Mouse (Mus musculus) CH12.LX (cell line): Measurements from ENCODE around the gene Efna3. TPM values are rescaled to one million over a fixed set of nuclear protein-coding genes. Genes with fewer than 3 reads are reported as not detected.
A peak's percentile ranks its signal among the peaks of the same experiment; 100 is the strongest.

Experiments used
- DNase-seq: peaks from one replicate; pipeline ENCODE4 v3.0.0-alpha.2; 2013; ENCODE audit errors: extremely low read depth
- H3K27ac ChIP-seq: 2 replicates; pipeline ENCODE4 v1.5.1; 2012; ENCODE audit warnings: low read depth, mild to moderate bottlenecking, control low read depth, moderate library complexity; ENCODE audit not compliant: insufficient read depth
- H3K27me3 ChIP-seq: replicated peaks from 2 replicates; pipeline ENCODE3; 2012; ENCODE audit warnings: inconsistent platforms
- H3K36me3 ChIP-seq, 2 experiments: replicated peaks in 1 of 2; 2 replicates each; pipeline versions ENCODE3 to v1.6.1; 2012; ENCODE audit warnings: inconsistent platforms in 1 of 2, low read length in 1 of 2, mild to moderate bottlenecking in 1 of 2, mixed read lengths in 1 of 2, moderate library complexity in 1 of 2; ENCODE audit not compliant: control insufficient read depth in 1 of 2, insufficient read depth in 1 of 2
- H3K4me1 ChIP-seq, 2 experiments: 2 replicates each; pipeline ENCODE4 v1.6.1; 2012; ENCODE audit warnings: inconsistent platforms in 1 of 2, moderate library complexity in 1 of 2; ENCODE audit not compliant: insufficient read depth in 2 of 2, control insufficient read depth in 1 of 2
- H3K4me2 ChIP-seq: 2 replicates; pipeline ENCODE4 v1.6.1; 2012; ENCODE audit warnings: low read depth, mild to moderate bottlenecking, control low read depth; ENCODE audit not compliant: poor library complexity, insufficient read depth, severe bottlenecking
- H3K4me3 ChIP-seq, 3 experiments: fragments of 150-350 bp in 1 of 3; sonication (generic) in 1 of 3; replicated peaks in 1 of 3; 2 replicates each; pipeline versions ENCODE3 to v1.5.1; 2011 to 2012; ENCODE audit warnings: low read depth in 2 of 3, low read length in 2 of 3, mild to moderate bottlenecking in 2 of 3, moderate library complexity in 2 of 3, control low read depth in 1 of 3, improper control_type of control experiment in 1 of 3, inconsistent platforms in 1 of 3, mixed read lengths in 1 of 3; ENCODE audit not compliant: poor library complexity in 1 of 3
- H3K79me2 ChIP-seq: replicated peaks from 2 replicates; pipeline ENCODE4 v1.6.1; 2012; ENCODE audit warnings: mild to moderate bottlenecking, moderate library complexity; ENCODE audit not compliant: control insufficient read depth, poor library complexity, insufficient read depth, severe bottlenecking; ENCODE audit errors: extremely low read depth
- H3K9ac ChIP-seq: 2 replicates; pipeline ENCODE4 v1.6.1; 2012; ENCODE audit warnings: low read depth, mild to moderate bottlenecking, control low read depth, moderate library complexity; ENCODE audit not compliant: insufficient read depth
- H3K9me3 ChIP-seq: replicated peaks from 2 replicates; pipeline ENCODE3; 2012; ENCODE audit warnings: low read length, inconsistent platforms, mixed read lengths
- BHLHE40 ChIP-seq: IDR thresholded peaks from 2 replicates; pipeline ENCODE4 v1.6.1; 2011; ENCODE audit warnings: mild to moderate bottlenecking, low read depth, low read length, improper control_type of control experiment
- CHD1 ChIP-seq: IDR thresholded peaks from 2 replicates; pipeline ENCODE4 v1.6.1; 2012; ENCODE audit warnings: low read depth, low read length, improper control_type of control experiment, inconsistent platforms
- CHD2 ChIP-seq: IDR thresholded peaks from 2 replicates; pipeline ENCODE4 v1.6.1; 2011; ENCODE audit warnings: low read length, improper control_type of control experiment
- CTCF ChIP-seq, 2 experiments: IDR thresholded peaks in 1 of 2; conservative IDR thresholded peaks in 1 of 2; 2 replicates each; pipeline ENCODE4 v1.5.1; 2011 to 2012; ENCODE audit warnings: low read depth in 2 of 2, low read length in 2 of 2, improper control_type of control experiment in 1 of 2, inconsistent platforms in 1 of 2, mild to moderate bottlenecking in 1 of 2, moderate library complexity in 1 of 2
- ELF1 ChIP-seq: IDR thresholded peaks from 2 replicates; pipeline ENCODE4 v1.6.1; 2014; ENCODE audit warnings: low read depth, mild to moderate bottlenecking, inconsistent platforms, low read length, improper control_type of control experiment
- EP300 ChIP-seq: IDR thresholded peaks from 2 replicates; pipeline ENCODE4 v1.6.1; 2011; ENCODE audit warnings: low read length, improper control_type of control experiment
- ETS1 ChIP-seq: conservative IDR thresholded peaks from 2 replicates; pipeline ENCODE4 v1.6.1; 2012; ENCODE audit warnings: low read depth, mild to moderate bottlenecking, inconsistent platforms, low read length, improper control_type of control experiment, moderate library complexity
- GABPA ChIP-seq: IDR thresholded peaks from 2 replicates; pipeline ENCODE4 v1.6.1; 2012; ENCODE audit warnings: low read depth, low read length, improper control_type of control experiment, inconsistent platforms; ENCODE audit not compliant: insufficient replicate concordance
- HCFC1 ChIP-seq: IDR thresholded peaks from 2 replicates; pipeline ENCODE4 v1.6.1; 2012; ENCODE audit warnings: low read depth, mild to moderate bottlenecking, inconsistent platforms, low read length, improper control_type of control experiment
- IRF4 ChIP-seq: IDR thresholded peaks from 2 replicates; pipeline ENCODE4 v1.6.1; 2014; ENCODE audit warnings: low read depth, mild to moderate bottlenecking, inconsistent platforms, low read length, improper control_type of control experiment
- JUN ChIP-seq: IDR thresholded peaks from 2 replicates; pipeline ENCODE4 v1.6.1; 2011; ENCODE audit warnings: low read depth, mild to moderate bottlenecking, low read length, improper control_type of control experiment, moderate library complexity; ENCODE audit not compliant: insufficient read depth
- JUND ChIP-seq: conservative IDR thresholded peaks from 2 replicates; pipeline ENCODE4 v1.6.1; 2011; ENCODE audit warnings: low read depth, low read length, improper control_type of control experiment
- KAT2A ChIP-seq: IDR thresholded peaks from 2 replicates; pipeline ENCODE4 v1.6.1; 2012; ENCODE audit warnings: low read length, improper control_type of control experiment, inconsistent platforms; ENCODE audit not compliant: insufficient replicate concordance
- MAFK ChIP-seq: IDR thresholded peaks from 2 replicates; pipeline ENCODE4 v1.6.1; 2011; ENCODE audit warnings: low read length, improper control_type of control experiment; ENCODE audit not compliant: insufficient replicate concordance
- MAZ ChIP-seq: IDR thresholded peaks from 2 replicates; pipeline ENCODE4 v1.6.1; 2012; ENCODE audit warnings: low read depth, mild to moderate bottlenecking, inconsistent platforms, low read length, improper control_type of control experiment, moderate library complexity
- MXI1 ChIP-seq: IDR thresholded peaks from 2 replicates; pipeline ENCODE4 v1.6.1; 2011; ENCODE audit warnings: mild to moderate bottlenecking, low read depth, low read length, improper control_type of control experiment
- MYC ChIP-seq: IDR thresholded peaks from 2 replicates; pipeline ENCODE4 v1.6.1; 2011; ENCODE audit warnings: low read depth, mild to moderate bottlenecking, improper control_type of control experiment, low read length
- NELFE ChIP-seq: IDR thresholded peaks from 2 replicates; pipeline ENCODE4 v1.6.1; 2011; ENCODE audit warnings: low read depth, low read length, improper control_type of control experiment
- NRF1 ChIP-seq: IDR thresholded peaks from 2 replicates; pipeline ENCODE4 v1.6.1; 2014; ENCODE audit warnings: low read depth, mild to moderate bottlenecking, inconsistent platforms, low read length, improper control_type of control experiment, moderate library complexity
- PAX5 ChIP-seq: IDR thresholded peaks from 2 replicates; pipeline ENCODE4 v1.6.1; 2012; ENCODE audit warnings: low read length, inconsistent platforms, mixed read lengths
- POLR2A ChIP-seq: IDR thresholded peaks from 2 replicates; pipeline ENCODE4 v1.6.1; 2011; ENCODE audit warnings: low read depth, mild to moderate bottlenecking, improper control_type of control experiment, low read length
- RAD21 ChIP-seq: IDR thresholded peaks from 2 replicates; pipeline ENCODE4 v1.6.1; 2011; ENCODE audit warnings: low read depth, mild to moderate bottlenecking, low read length, improper control_type of control experiment, moderate library complexity
- RCOR1 ChIP-seq: conservative IDR thresholded peaks from 2 replicates; pipeline ENCODE4 v1.6.1; 2012; ENCODE audit warnings: low read depth, mild to moderate bottlenecking, inconsistent platforms, low read length, improper control_type of control experiment
- SMC3 ChIP-seq: IDR thresholded peaks from 2 replicates; pipeline ENCODE4 v1.6.1; 2011; ENCODE audit warnings: low read depth, low read length, improper control_type of control experiment
- TBP ChIP-seq: conservative IDR thresholded peaks from 2 replicates; pipeline ENCODE4 v1.6.1; 2011; ENCODE audit warnings: low read depth, low read length, improper control_type of control experiment
- TCF12 ChIP-seq: IDR thresholded peaks from 2 replicates; pipeline ENCODE4 v1.6.1; 2014; ENCODE audit warnings: low read depth, mild to moderate bottlenecking, inconsistent platforms, low read length, improper control_type of control experiment
- UBTF ChIP-seq: IDR thresholded peaks from 2 replicates; pipeline ENCODE4 v1.6.1; 2012; ENCODE audit warnings: low read depth, mild to moderate bottlenecking, inconsistent platforms, low read length, improper control_type of control experiment, moderate library complexity
- USF1 ChIP-seq: IDR thresholded peaks from 2 replicates; pipeline ENCODE4 v1.6.1; 2014; ENCODE audit warnings: low read depth, mild to moderate bottlenecking, inconsistent platforms, low read length, improper control_type of control experiment
- USF2 ChIP-seq: conservative IDR thresholded peaks from 2 replicates; pipeline ENCODE4 v1.6.1; 2011; ENCODE audit warnings: low read depth, low read length, improper control_type of control experiment
- ZC3H11A ChIP-seq: IDR thresholded peaks from 2 replicates; pipeline ENCODE4 v1.6.1; 2012; ENCODE audit warnings: low read depth, mild to moderate bottlenecking, inconsistent platforms, low read length, improper control_type of control experiment
- ZKSCAN1 ChIP-seq: IDR thresholded peaks from 2 replicates; pipeline ENCODE4 v1.6.1; 2012; ENCODE audit warnings: low read depth, inconsistent platforms, low read length, improper control_type of control experiment, borderline replicate concordance
- ZMIZ1 ChIP-seq: IDR thresholded peaks from 2 replicates; pipeline ENCODE4 v1.6.1; 2012; ENCODE audit warnings: low read depth, mild to moderate bottlenecking, inconsistent platforms, low read length, improper control_type of control experiment
- ZNF384 ChIP-seq: IDR thresholded peaks from 2 replicates; pipeline ENCODE4 v1.6.1; 2012; ENCODE audit warnings: low read depth, low read length, improper control_type of control experiment, inconsistent platforms
- dilution Hi-C: fragments of 300-500 bp; cut with MboI; formaldehyde crosslinking; loops from 2 replicates; pipeline ENCODE4 v1.14.3; 2020; ENCODE audit warnings: low sequenced_read_pairs; ENCODE audit not compliant: extremely low pct_unique_long_range_greater_than_20kb, extremely low pct_ligation_motif_present
- in situ Hi-C: fragments of 300-500 bp; cut with MboI; formaldehyde crosslinking; loops from 3 replicates; pipeline ENCODE4 v1.14.3; 2019; ENCODE audit warnings: low sequenced_read_pairs, low pct_ligation_motif_present, low pct_unique_long_range_greater_than_20kb, mixed read lengths
- polyA plus RNA-seq: library from polyadenylated mRNA; unstranded; fragments of >175 nt; gene quantifications from 2 replicates; pipeline ENCODE4 v1.2.1, GENCODE M21; 2012; ENCODE audit warnings: low read depth; ENCODE audit not compliant: insufficient read length
- total RNA-seq, 2 experiments: library from RNA; depleted of rRNA; stranded (reverse); fragments of 300-350 nt in 1 of 2; fragments of >200 nt in 1 of 2; gene quantifications; 2 replicates each; pipeline ENCODE4 v1.2.3; 2012 to 2014

Efna3 gene
- total and polyA plus RNA-seq, 3 experiments, result 0.09 to 0.13 TPM; not detected in 1

DNA sequence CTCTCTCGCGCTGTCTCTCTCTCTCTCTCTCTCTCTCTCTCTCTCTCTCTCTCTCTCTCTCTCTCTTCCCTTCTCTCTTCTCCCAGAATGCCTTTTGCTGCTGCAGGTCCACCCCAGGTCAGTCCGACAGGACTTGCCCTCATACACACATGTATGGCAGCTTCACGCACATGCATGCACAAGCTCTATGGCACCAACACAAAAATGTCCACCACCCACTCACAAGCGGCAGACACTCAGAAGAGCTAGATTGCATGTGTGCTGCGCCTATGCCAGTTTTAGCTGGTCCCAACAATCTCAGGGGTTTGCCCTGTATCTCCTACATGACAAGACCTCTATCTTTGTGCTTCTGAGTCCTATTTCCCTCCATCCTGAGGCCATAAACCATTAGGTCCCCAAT, 5.5 kb downstream of the Efna3 start:
- Histone ChIP-seq H3K27me3 (peaks cover 53% of the 10 kb centered on the region), H3K4me3 (no peak overlapping the region), H3K36me3 (no peaks in the 10 kb centered on the region), H3K4me2 (no peak overlapping the region), H3K27ac (no peak overlapping the region), H3K79me2 (no peaks in the 10 kb centered on the region), H3K4me1 (peaks cover 35 to 65% of the 10 kb centered on the region in 2 experiments), H3K9ac (no peak overlapping the region), H3K9me3 (peaks cover 3% of the 10 kb centered on the region)
- dilution Hi-C loops, result no loop called here
- in situ Hi-C loops, result no loop called here
- no peak for DNase-seq
- no peak for TF ChIP-seq HCFC1
- TF ChIP-seq POLR2A, result no peak
- no peak for TF ChIP-seq UBTF
- no peak for TF ChIP-seq RAD21
- TF ChIP-seq GABPA, result no peak
- no peak for TF ChIP-seq ELF1
- TF ChIP-seq MAZ, result no peak
- TF ChIP-seq JUN, result no peak
- no peak for TF ChIP-seq IRF4
- no peak for TF ChIP-seq KAT2A
- no peak for TF ChIP-seq ETS1
- no peak for TF ChIP-seq PAX5
- no peak for TF ChIP-seq MYC

GRCm38 (mm10) chr3:89316833-89317232, 5.9 kb downstream of the Efna3 start:
- Histone ChIP-seq H3K4me3 (no peak overlapping the region), H3K27me3 (peaks cover 49% of the 10 kb centered on the region), H3K36me3 (no peaks in the 10 kb centered on the region), H3K27ac (no peak overlapping the region), H3K9me3 (peaks cover 3% of the 10 kb centered on the region), H3K4me2 (no peak overlapping the region), H3K4me1 (peaks cover 31 to 61% of the 10 kb centered on the region in 2 experiments), H3K9ac (no peak overlapping the region), H3K79me2 (no peaks in the 10 kb centered on the region)
- in situ Hi-C loops (no loop called here), dilution Hi-C loops (no loop called here)
- DNase-seq, result peak; percentile 76
- TF ChIP-seq ETS1 (no peak), CTCF (conservative IDR thresholded peaks at IDR 0.05 in 1 of 2, IDR thresholded peaks at IDR 0.05 in 1 of 2; ENCODE audit: low read depth in 2 of 2, low read length in 2 of 2) (peak; percentile 79 to 96), CHD1 (no peak), ZMIZ1 (no peak), TCF12 (no peak), NELFE (no peak), USF2 (no peak), ZKSCAN1 (no peak), USF1 (no peak), ZC3H11A (peak; percentile 47), JUN (no peak), RAD21 (peak; percentile 94), RCOR1 (no peak), TBP (no peak), HCFC1 (no peak), MXI1 (no peak), CHD2 (no peak), BHLHE40 (no peak), SMC3 (peak; percentile 93), JUND (no peak), ZNF384 (no peak), MYC (no peak), EP300 (no peak), POLR2A (no peak), MAFK (no peak), NRF1 (no peak), KAT2A (no peak), PAX5 (no peak), IRF4 (no peak), UBTF (no peak), MAZ (no peak)
